Mouse (Mus musculus): Measurements from ENCODE around the gene Ubac1.

Gene Ubac1

DNA sequence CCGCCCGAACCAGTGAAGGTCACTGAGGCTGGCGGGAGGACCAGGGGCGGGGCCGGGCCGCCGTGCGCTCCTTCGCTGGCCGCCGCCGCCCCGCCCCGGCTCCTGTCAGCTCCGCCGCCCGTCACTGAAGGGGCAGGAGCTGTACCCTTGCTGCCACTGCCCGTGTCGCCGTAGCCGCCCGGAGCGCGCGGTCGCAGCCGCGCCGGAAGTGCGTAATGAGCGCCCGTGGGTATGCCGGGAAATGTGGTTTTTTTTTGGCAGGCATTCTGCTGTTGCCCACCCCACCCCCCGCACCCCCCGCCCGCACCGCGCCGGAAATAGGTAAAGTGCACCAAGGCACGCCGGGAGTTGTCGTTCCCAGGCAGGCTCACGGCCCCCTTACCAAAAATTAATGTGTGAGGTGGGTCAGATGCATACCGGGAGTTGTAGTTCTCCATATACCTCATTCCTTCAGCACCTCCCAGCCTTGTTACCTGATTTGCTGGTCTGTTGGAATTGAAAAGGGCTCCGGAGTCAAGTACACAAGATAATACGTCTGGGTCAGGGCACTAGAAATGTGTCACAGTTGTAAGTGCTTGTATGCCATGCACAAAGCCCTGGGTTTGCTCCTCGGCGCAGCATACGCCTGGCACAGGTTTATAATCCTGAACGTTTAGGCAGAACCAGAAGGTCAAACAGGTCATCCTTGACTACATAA is at the start of gene Ubac1:
TSS of gene Ubac1 (minus strand) at position 187 of the 697 bp plus-strand sequence.
- DNase-seq (ENCODE audit: low spot score in 2 of 2) = peak; percentile 80 to 91

DNA sequence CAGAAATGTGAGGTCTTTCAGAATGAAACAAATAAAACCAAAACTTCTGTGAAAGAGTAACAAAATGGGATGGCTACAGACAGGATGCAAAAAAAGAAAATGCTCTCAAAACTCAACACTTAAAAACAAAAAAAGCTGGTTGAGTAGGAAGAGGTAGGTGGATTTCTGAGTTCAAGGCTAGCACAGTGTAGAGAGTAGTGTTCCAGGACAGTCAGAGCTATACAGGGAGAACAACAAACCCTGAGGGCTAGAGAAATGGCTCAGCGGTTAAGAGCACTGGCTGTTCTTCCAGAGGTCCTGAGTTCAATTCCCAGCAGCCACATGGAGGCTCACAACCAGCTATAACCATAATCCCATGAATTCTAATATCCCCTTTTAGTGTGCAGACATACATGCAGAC is 47.0 kb upstream of the Ubac1 start:
- DNase-seq (ENCODE audit: low spot score in 2 of 2) = no peak

DNA sequence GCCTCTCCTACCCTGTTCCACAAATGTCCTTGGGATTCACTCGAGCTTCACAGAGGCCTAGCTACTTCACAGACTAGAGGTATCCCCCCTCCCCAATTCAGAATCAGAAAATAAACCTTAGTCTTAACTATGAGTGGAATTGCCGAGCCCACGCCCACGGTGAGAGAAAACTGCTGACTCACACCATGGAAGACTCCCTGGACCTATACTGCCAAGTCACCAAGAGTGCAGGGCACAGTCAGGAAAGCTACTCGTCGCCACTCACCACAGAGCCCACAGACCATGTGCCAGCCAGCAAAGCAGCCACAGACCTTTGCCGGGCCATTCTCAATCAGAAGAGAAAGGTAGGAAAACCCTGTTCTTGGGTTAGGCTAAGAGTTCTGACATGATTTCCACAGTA is 46.6 kb upstream of the Ubac1 start:
- no peak for DNase-seq (ENCODE audit: low spot score in 2 of 2)

DNA sequence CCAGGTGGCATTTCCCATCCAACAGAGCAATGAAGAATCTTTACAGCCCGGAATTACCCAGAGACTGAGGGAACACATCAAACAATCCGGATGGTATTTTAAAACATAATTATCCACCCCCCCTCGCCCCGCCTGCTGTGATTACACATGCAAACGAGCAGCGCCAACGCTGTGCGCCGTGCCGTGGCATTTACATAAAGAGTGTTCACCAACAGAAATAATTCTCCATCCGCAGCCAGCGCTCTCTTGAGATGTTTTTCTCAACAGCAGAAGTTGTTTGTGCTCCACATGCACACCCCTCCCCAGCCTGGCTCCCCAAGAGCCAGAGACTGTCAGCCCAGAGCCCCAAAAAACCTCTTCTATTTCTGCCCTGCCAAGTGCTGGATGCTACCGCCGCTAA is 45.0 kb upstream of the Ubac1 start:
- DNase-seq (ENCODE audit: low spot score in 2 of 2) = no peak

DNA sequence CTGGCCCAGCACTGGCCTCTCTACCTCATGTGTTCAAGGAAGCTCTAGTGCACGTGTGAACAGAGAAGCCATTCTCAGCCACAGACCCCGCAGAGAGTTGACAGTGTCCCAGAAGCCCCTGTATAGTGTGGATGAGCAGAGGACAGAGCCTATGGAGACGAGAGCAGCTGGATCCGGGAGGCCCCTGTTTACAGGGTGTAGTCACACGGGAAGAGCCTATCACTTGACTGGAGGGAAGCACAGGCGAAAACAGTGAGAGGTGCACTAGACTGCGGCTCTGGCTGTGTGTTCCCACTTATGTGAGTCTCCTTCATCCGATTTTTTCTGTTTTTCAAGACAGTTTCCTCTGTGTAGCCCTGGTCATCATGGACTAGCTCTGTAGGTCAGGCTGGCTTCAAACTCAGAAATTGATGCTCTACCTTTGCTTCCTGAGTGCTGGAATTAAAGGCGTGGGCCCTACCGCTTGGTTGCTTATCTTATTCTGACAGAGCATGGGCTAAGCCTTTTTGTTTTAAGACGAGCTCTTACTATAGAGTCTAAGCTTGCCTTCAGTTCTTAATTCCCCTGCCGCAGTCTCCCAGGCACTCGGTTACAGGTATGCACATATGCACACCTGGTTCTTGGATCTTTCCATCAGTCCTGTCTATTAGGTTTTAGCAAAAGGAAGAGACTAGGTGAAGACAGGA is 41.3 kb upstream of the Ubac1 start:
- DNase-seq (ENCODE audit: low spot score in 2 of 2) = no peak

DNA sequence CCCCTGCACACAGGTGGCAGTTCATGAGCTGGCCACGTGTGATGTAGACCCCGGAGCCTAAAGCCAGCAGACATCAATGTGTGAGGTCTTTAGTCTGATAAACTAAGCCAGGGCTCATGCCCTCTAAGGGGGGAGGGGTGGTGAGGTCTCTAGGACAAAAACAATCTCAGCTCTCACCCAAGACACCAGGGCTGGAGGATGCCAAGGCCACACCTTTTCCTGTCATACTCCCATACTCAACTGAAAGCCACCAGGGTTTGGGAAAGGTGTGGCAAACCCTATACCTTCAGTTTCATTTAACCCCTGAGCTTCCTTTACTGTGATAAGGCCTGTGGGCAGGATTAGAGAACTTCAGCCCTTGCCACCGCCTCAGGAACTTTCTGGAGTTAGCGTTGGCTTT is 40.7 kb upstream of the Ubac1 start:
- DNase-seq (ENCODE audit: low spot score in 2 of 2) = no peak

DNA sequence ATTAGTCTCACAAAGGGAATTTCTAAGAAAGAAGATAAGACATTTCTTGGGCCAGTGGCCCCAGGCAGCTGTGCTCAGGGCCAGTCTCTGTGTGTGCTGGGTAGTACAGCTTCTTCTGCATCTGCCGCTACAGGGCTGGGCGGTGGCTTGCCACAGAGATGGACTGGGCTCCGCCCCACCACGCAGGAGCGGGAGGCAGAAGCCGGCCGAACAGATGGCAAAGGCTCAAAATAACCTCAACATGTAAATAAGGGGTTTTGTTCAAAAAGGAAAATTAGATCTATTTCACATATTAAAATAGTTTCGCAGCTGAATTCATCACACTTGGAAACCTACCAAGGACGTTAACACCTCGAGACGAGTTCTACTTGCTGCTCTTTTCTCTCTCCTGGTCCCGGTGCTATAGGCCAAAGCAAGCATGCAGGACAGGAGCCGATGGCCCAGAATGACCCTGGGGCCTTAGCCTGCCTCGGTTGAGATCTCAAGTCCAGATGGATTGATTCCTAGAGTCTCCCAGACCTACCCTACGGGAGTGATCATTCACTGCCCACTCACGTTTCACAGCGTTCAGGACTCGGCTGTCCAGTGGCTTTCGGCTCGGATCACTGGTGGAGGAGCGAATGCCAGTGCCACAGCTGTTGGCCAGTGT is 39.6 kb upstream of the Ubac1 start:
- no peak for DNase-seq (ENCODE audit: low spot score in 2 of 2)

DNA sequence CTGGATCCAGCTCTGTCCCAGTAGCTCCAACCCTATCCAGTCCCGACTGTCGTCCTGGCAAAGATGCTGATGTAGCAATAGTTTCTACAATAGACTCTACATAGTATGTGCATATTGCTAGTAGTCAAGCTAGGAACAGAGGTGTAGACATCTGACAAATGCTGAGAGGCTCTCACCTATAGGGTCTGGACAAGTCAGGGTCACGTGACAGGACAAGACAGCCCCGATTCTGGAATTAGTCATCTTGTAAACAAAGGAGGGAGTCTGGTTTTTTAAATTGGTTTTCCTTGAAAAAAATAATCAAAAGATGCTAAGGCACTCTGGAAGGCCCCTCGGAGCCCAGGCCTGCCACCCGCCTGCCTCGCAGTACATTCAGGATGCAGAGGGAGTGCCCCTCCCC is 35.5 kb upstream of the Ubac1 start:
- no peak for DNase-seq (ENCODE audit: low spot score in 2 of 2)

DNA sequence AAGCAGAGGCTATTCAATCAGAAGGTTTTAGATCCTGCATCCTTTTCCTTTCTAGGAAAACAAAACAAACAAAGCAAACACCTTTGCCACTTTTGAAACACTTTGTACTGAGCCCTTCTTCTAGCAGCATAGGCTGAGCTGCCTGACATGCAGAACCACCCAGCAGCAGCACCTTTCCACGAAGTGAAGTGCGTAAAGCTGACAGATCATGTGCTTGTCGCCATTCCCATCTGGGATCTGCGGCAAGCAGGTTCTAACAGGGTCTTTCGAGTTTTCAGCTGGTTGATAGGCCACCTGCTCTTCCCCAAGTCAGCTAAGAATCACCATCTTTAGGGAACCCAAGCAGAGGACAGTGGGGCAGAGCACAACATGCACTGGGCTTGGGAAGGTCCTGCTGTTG is 34.7 kb upstream of the Ubac1 start:
- no peak for DNase-seq (ENCODE audit: low spot score in 2 of 2)

DNA sequence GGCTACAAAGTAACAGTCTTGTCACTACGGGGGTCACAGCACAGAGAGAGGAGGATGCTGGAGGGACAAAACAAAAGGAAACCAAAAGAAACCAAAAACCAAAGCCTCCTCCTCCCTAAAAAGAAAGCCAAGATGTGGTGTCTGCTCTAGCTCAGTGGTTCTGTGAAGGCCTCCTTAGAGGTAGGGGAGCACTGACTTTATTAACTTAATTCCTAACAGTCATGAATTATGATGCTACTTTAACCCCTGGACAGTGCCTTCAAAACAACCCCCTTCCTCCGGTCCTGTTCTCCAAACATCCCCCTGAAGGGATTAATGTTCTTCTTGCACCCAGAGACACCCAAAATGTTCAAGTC is 34.2 kb upstream of the Ubac1 start:
- no peak for DNase-seq (ENCODE audit: low spot score in 2 of 2)

DNA sequence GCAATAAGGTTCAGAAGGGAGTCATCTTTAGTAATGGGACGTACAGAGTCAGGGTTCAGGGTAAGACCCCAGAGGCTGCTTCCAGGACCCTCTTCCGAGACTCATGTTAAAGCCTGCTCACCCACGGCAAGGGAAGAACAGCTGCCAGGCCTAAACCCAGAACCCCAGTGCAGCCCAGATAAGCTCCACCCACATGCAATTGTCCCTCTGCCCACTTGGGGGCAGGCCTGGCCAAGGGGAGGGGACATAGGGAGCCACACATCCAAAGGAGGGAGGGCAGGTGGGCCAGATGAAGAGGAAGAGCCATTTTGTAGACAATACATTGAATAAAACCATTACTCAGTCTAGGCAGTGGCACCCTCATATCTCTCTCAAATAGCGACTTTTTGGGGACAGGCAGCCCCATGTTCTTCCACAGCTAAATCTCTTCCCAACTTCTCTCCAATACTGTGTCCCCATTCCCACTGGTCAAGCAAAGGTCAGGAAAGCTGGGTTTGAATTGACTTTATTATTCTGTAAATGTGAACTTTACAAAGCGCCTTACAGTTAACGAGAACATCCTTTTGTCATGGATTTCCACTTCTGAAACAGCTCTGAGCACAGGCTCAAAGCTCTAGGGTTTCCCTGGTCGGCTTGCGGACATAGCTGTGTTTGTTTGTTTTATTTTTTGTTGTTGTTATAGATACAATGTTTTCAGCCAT is 33.6 kb upstream of the Ubac1 start:
- peak; percentile 43 to 68 for DNase-seq (ENCODE audit: low spot score in 2 of 2)

DNA sequence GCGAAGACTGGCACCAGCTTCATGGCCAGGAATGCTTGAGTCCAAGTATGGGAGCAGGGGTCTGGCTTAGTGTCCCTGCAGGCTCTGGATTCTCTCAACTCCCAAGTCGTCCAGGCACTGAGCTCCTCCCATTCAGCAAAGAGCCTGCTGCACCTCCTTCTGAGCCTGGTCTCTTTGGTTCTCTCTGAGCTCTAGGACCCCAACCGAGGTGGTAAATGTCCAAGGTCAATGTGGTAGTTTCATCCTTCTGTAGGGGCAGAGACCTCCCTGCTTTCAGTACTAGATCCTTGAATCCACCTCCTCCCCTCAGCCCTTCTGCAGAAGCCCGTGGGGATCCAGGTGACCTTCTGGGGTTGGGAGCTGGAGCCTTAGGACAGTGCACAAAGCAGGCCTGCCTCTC is 31.3 kb upstream of the Ubac1 start:
- no peak for DNase-seq (ENCODE audit: low spot score in 2 of 2)

DNA sequence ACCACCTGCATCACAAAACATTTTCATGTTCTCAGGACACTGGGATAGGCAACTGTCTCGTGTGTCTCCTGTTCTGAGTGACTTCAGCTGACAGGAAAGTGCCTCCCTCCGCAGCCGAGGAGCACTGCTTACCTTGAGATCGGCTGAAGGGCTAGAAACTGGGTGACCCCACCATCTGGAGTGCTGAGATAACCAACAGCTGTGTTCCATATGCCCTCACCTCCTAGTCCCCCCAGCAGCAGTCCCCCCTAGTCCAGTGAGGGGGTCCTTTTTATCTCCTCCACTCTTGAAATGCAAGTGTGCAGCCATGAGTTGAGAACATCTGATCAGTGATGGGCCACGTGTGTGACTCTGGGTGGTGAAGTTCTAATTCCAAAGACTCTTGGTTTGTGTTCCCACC is 27.3 kb upstream of the Ubac1 start:
- no peak for DNase-seq (ENCODE audit: low spot score in 2 of 2)

DNA sequence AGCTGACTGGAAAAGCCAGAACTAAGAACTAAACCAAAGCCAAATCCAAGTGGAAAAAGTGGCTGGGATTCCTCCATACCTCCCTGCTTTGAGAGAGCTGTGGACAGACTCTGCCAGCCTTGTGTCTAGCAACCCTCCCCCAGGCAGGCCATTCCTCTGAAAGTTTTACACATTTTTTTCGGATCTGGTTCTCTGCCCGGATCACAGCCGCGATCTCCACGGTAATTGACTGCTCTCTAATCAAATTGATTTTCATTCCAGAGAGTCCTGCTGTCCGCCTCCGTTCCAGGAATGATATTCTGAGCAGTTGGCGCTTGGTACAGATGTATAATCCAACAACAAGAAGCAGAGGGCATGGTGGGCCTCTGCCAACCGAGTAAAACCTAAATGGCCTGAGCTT is 22.7 kb upstream of the Ubac1 start:
- DNase-seq (ENCODE audit: low spot score in 2 of 2) = peak in 1 of 2 experiments; percentile 39

DNA sequence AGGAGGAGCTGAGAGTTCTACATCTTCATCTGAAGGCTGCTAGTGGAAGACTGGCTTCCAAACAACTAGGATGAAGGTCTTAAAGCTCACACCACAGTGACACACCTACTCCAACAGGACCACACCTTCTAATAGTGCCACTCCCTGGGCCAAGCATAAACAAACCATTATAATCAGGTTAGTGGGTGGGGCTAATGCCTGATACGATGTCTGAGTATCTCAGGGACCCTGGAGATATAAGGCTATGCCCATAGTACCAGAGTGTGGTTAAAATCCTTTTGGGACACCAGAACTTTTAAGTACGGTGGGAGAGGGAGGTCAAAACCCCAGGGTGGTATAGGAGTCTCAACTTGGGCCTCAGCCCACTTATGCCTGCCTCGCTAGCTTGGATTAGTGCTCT is 21.1 kb upstream of the Ubac1 start:
- DNase-seq (ENCODE audit: low spot score in 2 of 2) = no peak

DNA sequence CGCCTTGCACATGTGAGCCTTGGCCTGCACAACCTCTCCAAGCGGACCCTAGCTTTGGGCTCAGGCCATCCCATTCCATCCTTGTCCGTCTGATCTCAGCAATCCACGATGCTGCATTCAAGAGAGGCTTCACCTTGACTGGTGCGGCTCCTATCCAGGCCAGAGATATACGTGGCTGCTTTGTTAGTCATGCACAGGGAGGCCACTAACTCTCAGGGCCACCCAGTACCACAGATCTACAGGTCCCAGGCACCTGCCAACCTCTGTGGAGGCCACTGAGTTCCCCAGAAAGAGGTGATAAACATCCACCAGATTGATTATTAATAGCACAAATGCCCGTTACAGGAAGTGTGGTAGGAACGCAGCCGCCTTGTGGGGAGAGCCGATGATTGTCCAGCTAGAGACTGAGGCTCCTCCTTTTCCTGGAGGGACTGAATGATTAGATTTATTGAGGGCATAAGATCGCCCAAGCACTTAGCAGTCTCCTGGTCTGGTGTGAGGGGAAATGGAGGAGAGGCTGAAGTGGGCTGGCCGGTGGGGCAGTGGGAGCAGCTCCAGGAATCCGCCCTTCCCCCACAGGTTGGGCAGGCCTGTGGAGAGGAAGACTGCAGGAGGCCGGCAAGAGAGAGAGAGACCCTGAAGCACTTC is 19.7 kb upstream of the Ubac1 start:
- no peak for DNase-seq (ENCODE audit: low spot score in 2 of 2)

DNA sequence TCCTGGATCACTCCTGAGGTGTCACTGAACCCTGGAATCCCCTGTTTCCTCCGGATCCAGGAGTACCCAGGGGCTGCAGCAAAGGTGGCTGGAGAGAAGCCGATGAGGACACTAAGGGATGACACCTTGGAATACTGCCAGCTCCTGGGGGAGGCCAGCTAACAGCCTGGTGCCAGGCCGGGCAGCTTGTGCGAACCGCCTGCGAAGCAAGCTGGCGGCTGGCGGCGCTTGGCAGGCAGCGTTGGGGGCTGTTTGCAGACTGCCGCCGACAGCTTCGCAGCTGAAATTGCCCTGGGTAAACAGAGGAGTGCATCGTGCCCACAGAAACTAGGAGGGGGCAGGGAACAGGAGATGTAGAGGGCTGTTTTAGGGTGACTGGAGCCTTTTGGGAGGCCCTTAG is 18.4 kb upstream of the Ubac1 start:
- peak; percentile 48 to 83 for DNase-seq (ENCODE audit: low spot score in 2 of 2)

DNA sequence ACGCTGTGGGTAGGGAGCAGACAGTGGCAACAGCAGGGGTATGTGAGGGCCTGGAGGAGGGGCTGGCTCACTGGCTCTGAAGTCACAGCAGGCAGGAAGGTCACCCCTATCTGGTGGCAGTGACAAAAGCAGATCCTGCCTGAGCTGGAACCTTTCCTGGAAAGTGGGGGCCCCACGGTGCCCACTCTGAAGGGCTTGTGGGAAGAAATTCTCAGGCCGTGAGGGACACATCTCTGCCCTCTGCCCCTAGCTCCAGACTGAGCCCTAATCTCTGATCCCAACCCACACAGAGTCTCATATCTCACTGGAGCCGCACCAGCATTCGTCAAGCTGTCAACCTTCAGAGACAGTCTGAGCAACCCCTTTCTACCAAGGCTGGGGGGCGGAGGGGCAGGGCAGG is 15.8 kb upstream of the Ubac1 start:
- no peak for DNase-seq (ENCODE audit: low spot score in 2 of 2)

DNA sequence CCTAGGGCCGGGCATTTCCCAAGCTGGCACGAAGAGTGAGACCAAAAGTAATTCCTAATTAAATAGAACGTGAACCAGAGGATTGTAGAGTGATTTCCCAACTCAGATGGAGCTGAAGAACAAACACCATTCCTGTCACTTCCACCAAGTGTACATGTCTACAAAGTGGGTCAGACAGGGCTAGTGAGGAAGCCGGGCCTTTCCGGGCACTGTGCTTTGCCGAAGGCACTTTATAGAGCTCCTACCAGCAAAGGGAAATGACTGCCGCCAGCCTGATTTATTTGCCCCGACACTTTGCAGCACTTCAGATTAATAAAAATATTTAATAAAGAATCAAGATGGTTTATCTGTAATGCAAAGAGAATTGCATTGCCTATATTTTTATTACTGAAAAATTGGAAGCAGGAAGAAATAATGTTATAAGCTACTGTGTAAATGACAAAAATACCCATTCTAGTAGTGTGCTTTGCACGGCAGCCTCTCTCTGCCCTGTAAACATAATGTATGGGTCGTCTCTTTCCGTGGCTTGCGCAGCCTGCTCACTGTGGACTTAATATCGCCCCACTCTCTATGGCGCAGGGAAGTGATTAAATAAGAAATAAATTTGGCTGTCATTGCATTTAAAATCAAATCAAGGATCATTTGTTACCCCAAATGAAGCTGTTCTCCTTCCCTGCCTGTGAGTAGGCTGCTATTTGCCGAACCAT is 12.9 kb upstream of the Ubac1 start:
- no peak for DNase-seq (ENCODE audit: low spot score in 2 of 2)

DNA sequence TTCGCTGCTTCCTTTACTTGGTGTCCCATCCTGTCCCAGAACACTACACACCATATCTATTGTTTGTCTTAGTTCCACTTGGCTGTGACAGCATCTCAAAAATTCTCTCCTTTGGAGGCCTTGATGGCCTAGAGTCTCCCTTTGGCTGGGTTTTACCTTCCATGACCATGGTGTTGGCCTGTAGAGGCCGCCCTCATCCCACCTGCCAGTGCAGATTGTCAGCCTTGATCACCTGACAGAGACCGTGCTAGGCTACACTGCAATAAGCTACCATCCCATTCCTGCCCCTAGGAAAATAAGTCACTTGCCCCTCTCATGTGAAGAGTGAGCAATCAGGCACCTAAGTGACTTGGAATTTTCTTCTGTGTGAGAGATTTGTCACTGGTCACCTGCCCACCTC is 8.7 kb upstream of the Ubac1 start:
- DNase-seq (ENCODE audit: low spot score in 2 of 2) = no peak

Measured in cerebellum, postnatal 4 days (tissue).